Mouse (Mus musculus) left cerebral cortex, postnatal 25 days (tissue): ENCODE measurements around the gene Lrrc43. TPM values are rescaled to one million over a fixed set of nuclear protein-coding genes. Genes with fewer than 3 reads are reported as not detected.
"Not testable (repeated sequence)": the region's sequence is repeated elsewhere in the genome, so short reads cannot be mapped to it uniquely, and the experiment has no call there.

ENCODE experiments used
- DNase-seq, 2 experiments: peaks; one replicate each; pipeline ENCODE4 v3.0.0; 2022; ENCODE audit warnings: low spot score in 2 of 2, mixed read lengths in 1 of 2
- intact Hi-C: fragments of 180-260 bp; cut with DNase I; formaldehyde crosslinking; loops from one replicate; pipeline ENCODE4 v1.15.1; 2025
- microRNA-seq, 2 experiments: library from miRNA; unstranded; fragments of <30 nt; microRNA quantifications; one replicate each; pipeline ENCODE4 v1.2.0; 2022
- total RNA-seq, 2 experiments: library from RNA; stranded (reverse); gene quantifications; 2 replicates each; pipeline ENCODE4 v1.2.3; 2021

The Lrrc43 gene
- total RNA-seq, 2 experiments from 2014 or later, result 0.34 to 0.57 TPM

DNA sequence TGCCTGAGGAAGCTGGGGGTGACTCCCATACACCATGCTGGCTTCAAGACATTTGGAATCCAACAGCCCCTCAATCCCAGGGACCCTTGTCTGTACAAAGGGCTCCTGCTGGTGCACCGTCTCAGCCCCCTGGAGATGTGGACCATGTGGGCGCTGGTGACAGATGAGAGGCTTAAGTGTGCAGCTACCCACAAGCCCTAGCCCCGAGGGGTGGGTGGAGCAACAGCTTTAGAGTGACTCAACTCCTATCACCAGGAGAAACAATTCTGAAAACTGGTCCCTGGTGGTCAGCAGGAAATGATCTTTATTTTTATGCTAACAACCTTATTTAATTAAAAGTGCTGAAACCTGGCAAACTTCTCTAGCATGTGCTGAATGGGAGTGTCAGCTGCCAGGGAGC is 22.3 kb downstream of the Lrrc43 start:
- intact Hi-C loops, DNase-seq: not testable (repeated sequence)

DNA sequence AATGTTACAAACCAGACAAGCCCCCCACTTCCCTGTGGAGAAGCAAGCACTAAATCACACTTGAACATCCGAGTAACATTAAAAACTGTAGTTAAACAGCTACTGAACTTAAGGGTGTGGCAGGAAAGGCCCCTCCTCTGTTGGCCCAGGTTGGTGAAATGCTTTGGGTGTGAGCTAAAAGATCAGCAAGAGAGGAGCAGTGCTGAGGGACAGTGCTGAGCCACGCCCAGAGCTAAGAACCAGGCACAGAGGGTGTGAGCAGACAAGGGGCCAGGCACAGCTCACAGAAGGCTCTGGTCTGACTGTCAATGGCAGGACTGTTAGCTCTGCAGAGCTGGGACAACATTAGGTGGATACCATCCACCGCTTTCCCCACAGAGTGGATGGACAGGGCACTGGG is 23.0 kb downstream of the Lrrc43 start:
- no peak for DNase-seq
- intact Hi-C loops, result no loop called here

DNA sequence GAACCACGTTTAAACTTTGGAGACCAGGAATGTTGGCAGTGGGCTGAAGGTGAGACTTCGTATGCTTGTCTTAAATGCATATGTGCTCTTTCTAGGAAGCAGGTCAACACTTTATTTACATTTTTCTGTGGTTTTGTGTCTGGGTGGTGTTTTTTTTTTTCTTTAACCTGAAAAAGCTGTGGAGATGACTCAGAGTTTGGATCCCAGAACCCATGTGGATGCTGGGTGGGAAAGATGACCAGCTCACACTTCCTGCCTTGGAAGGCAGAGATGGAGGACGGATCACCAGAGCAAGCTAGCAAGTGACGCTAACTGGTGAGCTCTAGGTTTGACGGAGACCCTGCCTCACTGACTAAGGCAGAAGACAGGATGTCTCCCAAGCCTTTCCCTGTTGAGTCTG is 25.8 kb downstream of the Lrrc43 start:
- peak in 1 of 2 experiments; percentile 35 for DNase-seq
- intact Hi-C loops, result no loop called here

DNA sequence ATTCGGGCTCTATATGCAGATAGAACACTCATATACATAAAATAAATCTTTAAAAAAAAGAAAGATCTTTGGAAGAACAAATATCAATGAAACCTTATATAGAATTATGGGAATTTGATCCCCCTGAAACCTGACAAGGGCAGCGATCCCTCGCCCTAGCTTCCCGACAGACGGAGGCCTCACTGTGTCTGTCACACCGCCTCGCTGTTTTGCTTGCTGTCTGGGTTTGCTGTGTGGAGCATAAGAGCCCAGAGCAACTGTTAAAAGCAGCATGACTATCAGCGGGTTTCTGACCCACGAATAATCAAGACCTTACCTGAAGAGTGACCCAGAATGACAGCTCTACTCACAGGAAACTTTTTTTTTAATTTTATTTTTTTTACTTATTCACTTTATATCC is 31.6 kb downstream of the Lrrc43 start:
- intact Hi-C loops, result no loop called here
- DNase-seq, result no peak

DNA sequence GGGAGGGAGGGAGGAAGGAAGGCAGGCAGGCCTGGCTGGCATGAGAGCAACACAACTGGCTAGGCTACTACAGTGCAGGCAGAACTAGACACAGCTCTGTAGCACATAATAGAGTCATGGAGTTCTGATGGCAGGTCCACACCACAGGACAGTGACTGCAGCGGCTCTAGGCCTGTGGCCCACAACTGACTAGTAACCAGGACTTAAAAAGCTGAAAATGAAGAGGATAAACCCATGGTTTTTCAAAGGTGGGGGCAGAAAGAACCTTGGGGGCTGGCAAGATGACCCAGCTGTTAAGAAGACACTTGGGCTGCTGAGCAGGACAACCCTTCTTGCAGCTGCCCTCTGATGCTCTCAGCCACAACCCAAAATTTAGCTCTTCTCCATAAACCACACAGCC is 32.5 kb downstream of the Lrrc43 start:
- DNase-seq, result no peak
- intact Hi-C loops, result no loop called here

DNA sequence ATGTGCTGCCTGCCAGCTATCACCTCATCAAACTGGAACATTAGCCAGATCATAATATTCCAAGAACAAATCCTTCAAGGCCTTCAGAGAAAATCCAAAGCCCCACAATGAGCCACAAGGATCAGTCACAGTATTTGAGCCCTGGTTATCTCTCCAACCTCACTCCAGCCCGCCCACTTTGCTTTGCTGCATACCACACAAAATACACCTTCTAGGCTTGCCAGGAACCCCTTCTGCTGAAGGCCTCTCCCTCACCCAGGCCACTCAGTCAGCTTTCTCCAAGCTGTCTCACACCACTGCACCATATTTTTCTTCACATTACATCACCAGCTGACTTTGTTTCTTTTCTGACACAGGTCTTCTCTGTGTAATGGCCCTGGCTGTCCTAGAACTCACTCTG is 33.1 kb downstream of the Lrrc43 start:
- no peak for DNase-seq
- intact Hi-C loops, result no loop called here

DNA sequence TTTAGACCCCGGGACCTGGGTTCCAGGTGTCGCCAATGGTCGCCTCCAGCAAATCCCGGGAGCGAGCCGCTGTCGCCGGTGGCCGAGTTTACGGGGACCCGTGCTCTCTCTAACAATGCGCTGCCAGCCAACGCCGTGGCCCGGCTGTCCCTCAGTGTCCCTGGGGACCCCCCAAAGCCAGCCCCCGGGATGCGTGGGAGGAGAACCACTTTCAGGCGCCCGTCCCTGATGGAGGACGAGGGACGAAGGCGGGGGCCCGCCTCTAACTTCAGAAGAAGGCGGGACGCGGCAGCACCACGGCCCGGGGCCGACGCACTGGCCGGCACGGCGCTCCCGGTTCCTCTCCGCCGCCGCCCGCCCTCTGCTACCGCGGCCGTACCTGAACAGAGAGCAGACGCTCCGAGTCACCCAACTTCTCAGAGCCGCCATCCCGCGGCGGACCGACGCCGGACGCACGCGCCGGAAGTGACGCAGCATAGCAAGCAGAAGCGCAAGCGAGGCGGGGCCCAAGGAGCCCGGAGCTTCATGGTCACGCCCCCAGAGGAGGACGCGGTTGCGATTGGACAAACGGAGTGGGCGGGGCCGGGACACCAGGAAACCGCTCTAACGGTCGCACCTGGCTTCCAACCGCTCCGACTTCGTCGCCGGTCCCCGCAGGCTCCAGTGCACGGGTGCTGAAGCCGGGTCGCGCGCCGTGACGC is 34.7 kb downstream of the Lrrc43 start, which contains the start of gene Diablo:
Gene Diablo, minus strand, starts transcription at position 485 of the 701 bp plus-strand sequence.
- intact Hi-C loops, result no loop called here
- DNase-seq, result peak; percentile 99

DNA sequence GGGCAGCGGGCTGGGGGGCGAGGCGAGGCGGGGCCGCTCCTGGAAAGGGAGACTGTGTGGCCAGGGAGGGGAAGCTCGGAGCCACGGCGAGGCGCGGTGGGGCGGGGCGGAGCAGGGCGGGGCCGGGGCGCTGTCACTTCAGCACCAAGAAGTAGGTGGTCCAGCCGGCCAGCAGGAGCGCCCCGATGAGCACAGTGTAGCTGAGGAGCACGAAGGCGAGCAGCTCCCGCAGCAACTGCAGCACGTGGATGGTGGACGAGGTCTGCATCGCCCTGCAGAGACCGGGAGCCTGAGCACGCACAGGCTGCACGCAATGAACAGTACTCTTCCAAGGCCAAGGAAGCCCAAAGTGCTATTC is 35.3 kb downstream of the Lrrc43 start:
- intact Hi-C loops, result no loop called here
- DNase-seq, result no peak

DNA sequence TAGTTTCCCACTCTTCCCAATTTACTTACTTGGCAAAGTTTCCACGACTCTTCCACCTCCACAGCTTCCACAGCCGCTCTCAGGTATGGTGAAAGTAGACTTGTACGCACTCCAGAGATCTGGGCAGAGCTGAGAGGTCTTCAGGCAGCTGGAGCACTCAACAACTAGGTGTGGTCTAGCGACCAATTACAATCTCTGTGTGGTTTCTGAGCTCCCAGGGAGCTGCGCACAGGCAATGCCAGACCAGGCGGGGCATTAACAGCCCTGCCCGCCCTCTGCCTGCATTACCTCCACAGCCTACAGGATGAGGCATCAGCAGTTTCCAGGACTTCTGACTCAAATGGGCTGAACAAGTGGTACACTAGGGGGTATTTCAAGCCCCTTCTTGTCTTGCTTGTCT is 36.2 kb downstream of the Lrrc43 start, which contains the start of gene Gm49027:
Gene Gm49027, minus strand, starts transcription at position 208 of the 400 bp plus-strand sequence.
- no peak for DNase-seq
- intact Hi-C loops, result no loop called here

DNA sequence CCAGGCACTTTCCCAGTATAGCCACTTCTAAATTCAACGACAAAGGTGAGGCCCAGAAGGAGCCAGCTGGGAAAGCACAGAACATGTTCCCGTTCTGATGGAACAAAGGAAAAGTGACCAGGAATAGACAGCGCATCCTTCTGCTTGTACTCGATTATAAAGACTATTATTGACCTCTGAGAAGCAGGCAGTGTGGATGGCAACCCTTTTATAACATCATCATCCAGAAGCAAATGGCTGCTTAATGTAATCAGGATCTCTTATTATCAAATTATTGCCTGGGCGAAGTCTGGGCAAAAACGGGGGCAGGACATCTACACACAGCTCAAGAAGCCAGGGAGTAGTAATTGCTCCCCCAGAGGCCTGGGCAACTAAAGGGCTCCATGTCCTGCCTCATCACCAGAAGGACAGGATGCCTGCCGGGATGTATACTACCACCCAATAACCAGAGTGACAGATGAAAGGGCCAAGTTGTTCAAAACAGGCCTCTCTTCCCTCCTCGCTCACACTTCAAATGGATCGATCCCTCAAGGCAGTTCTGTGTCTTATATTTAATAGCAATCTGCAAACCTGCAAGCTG is 36.9 kb downstream of the Lrrc43 start:
- no peak for DNase-seq
- intact Hi-C loops, result no loop called here

DNA sequence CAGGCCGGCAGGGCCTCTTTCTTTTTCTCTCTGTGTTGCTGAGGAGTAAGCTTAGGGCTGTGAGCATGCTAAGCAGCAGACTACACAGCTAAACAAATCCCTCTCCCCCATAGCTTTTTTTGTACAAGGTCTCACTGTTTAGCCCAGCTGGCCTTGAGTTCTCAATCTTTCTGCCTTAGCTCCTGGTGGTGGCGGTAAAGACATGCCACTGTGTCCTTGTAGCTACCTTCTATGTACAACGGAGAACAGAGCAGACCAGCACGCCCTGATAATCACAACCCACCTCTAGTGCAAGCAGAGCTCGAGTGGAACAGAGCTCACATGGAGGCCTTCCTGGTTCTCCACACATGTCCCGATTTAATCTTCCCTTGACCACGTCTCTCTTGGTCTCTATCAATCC is 39.5 kb downstream of the Lrrc43 start:
- no peak for DNase-seq
- intact Hi-C loops, result no loop called here

DNA sequence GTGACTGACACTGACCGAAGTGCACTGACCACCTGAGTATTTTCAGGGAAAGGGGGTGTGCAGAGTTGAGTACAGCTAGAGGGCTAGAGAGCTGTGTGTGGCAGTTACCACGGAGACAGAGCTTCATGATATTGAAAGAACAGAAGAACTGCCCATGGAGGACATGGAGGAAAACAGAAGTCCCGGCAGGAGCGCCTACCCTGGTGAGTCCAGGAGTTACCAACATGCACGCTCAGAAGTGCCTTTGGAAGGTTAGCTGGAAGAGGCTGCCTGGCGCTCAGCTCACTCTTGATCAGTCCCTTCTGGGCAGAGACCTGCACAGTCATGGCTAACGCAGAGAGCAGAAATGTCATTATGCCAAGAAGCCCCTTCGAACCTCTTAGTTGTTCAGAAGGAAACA is 41.0 kb downstream of the Lrrc43 start:
- no peak for DNase-seq
- intact Hi-C loops, result no loop called here

DNA sequence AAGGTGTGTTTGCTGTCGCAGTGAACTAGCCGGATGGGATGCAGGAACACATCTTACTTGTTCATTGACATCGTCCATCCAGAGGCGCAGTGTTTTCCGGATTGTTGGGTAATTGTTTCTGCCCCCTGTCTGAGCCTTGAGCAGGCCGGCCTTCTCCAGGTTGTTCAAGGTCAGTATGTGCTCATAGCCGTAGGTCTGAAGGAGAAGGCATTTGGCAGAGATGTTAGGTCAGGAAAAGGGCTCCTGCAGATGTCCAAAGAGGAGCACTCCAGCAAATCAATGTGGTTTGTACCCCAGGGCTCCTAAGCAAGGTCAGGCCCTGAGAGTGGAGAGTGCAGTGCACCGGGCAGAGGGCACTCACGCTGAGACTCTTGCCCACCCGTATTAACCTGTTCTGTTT is 44.7 kb downstream of the Lrrc43 start:
- intact Hi-C loops, result no loop called here
- DNase-seq, result no peak

DNA sequence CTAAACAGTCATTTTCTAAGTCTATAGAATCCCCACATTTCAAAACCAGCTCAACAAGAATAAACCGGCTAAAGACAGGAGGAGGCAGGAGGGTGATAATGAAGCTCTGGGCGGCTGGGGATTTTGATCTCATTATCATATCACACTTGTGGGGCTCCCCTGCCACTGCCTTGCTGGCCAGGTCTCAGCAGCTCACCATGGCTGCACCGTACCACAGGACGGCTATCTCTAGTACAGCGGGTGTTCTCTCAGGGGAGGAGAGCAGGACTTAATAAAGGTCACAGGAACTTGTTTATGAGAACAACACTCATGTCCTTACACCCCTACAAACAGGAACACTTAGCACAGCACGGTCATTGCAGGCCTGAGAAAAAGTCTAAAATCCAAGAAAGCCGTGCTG is 66.6 kb downstream of the Lrrc43 start:
- intact Hi-C loops, result no loop called here
- DNase-seq, result no peak

DNA sequence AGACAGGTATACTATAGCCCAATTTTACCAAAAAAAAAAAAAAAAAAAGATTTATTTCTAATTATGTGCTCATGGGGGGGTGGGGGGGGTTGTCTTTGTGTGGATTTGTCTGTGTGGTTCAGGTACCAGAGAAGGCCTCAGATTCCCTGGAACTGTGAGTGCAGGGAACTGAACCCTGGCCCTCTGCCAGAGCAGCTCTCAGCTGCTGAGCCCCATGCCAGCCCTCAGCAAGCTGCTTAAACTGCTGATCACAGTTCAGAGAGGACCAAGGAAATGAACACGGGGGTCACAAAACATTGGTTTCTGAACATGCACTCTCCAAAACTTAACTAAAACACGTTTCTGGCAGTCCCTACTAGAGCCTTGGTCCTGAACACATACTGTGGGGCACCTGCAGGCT is 67.3 kb downstream of the Lrrc43 start:
- intact Hi-C loops, result no loop called here
- peak in 1 of 2 experiments; percentile 34 for DNase-seq

Small RNAs within 50 kb of the gene (microRNA-seq; reads per million reads assigned to microRNA genes)
- 1.3 to 1.5 reads per million in 2 experiments for gene Mir7647

Other genes starting within 250 kb of the Lrrc43 start
- 1 to 10 TPM; 3.6 to 4.7 TPM for gene Wdr66, start 237.2 kb upstream of the Lrrc43 start, total RNA-seq
- 10 to 100 TPM; 67.8 to 70.0 TPM for gene Bcl7a, start 145.5 kb upstream of the Lrrc43 start, total RNA-seq
- gene Mlxip, start 94.5 kb upstream of the Lrrc43 start, total RNA-seq, result 10 to 100 TPM; 16.3 to 18.0 TPM
- gene Il31, start 184 bp downstream of the Lrrc43 start, total RNA-seq, result not detected
- gene B3gnt4, start 21.2 kb downstream of the Lrrc43 start, total RNA-seq, result 1 to 10 TPM; 1.1 TPM
- gene Diablo, start 34.9 kb downstream of the Lrrc43 start, total RNA-seq, result 10 to 100 TPM; 29.9 to 32.4 TPM
- 1 to 10 TPM; 2.5 to 5.7 TPM for gene Gm49027, start 36.2 kb downstream of the Lrrc43 start, total RNA-seq
- gene Vps33a, start 83.7 kb downstream of the Lrrc43 start, total RNA-seq, result 10 to 100 TPM; 90.6 to 93.1 TPM
- gene Clip1, start 195.3 kb downstream of the Lrrc43 start, total RNA-seq, result 100 to 1,000 TPM; 126 to 133 TPM
- gene Zcchc8, start 231.8 kb downstream of the Lrrc43 start, total RNA-seq, result 10 to 100 TPM; 37.4 to 50.3 TPM